Mouse (Mus musculus): ENCODE data around the gene Trank1.

The Trank1 gene

DNA sequence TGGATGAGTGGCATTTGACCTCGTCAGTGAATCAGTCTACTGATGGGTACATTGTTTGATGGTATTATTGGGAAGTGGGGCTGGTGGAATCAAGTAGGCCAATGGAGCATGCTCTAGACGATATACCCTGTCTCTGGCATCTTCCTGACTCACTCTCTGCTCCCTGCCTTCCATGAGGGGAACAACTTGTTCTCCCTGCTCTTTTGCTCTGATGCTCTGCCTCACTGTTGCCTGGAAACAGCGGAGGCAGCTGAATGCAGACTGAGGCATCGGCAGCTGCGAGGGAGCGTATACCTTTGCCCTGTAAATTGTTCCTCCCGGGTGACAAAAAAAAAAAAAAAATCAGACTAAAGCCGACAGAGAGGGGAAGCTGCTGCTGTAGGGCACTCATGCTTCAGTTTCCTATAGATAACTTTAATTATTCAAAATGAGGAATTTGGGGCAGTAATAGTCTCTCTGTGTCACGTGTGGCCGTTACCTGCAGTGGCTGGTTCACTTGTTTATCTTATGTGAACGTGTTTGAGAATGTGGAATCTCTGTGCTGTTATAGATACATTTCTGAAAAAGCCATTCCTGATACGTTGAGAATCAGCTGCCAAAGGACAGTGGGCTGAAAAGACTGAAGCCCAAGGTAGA, 9.2 kb upstream of the Trank1 start:
- no peak for DNase-seq (ENCODE audit: low spot score)

GRCm38 (mm10) chr9:111304036-111304435, 7.5 kb upstream of the Trank1 start:
- DNase-seq (ENCODE audit: low spot score): no peak

DNA sequence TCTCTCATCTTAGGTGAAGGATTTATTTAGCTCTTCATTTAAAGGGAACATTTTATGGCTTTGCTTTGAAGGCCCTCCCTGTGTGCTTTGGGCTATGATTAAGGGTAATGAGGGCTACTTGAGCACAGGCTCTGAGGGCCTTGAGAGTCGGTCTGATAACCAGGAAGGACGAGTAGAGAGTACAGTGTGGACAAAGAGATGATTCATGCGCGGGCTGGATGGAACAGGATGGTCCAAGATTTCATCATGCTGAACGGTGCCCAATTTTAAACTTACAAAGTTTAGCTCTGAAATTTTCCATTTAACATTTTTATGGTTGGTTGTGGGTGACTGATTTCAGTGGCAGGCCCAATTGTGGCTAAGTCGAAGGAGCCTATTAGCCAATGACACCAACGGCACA, 5.4 kb upstream of the Trank1 start:
- DNase-seq (ENCODE audit: low spot score): no peak

DNA sequence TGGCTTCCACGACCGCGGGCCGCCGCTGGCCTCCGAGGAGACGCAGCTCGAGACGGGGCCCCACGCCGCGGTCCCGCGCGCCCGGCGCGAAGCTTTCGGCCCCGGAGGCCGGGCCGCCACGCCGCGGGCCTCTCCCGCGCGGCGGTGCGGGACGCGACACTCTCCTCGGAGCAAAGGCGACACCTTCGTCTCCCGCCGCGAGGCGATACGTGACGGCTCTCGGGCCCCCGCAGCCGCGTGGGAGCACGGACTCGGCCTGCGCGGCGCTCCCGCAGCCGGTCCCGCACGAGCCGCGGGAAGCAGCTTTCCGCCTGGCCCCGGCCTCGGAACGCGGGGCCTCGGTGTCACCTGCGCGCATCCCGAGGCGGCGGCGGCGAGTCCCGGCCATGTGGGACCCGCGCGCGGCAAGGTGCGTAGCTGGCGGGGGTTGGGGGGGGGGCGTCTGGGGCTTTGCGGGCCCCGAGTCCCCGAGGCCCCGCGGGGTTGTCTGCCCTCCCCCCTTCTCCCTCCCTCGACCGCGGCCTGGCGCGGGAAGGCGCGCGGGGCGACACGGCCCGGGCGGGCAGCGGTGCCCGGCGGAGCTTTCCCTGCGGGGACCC, 403 bp downstream of the Trank1 start:
- DNase-seq (ENCODE audit: low spot score): no peak

GRCm38 (mm10) chr9:111312442-111313141, 1.1 kb downstream of the Trank1 start:
- DNase-seq (ENCODE audit: low spot score): peak; percentile 44

DNA sequence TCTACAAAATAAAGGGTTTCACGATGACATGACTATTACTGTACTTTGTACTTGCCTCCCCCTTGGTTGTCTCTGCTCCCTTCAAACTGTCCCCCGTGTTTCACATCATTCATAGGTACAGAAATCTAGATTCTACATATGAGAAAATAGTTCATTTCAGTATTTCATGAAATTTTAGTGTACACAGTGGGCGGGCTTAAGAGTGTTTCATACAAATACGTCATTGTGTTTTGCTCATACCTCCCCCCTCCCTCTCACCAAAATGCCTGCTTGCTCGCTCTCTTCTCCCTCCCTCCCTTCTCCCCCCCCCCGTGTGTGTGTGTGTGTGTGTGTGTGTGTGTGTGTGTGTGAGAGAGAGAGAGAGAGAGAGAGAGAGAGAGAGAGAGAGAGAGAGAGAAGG, 1.8 kb downstream of the Trank1 start:
- no peak for DNase-seq (ENCODE audit: low spot score)

DNA sequence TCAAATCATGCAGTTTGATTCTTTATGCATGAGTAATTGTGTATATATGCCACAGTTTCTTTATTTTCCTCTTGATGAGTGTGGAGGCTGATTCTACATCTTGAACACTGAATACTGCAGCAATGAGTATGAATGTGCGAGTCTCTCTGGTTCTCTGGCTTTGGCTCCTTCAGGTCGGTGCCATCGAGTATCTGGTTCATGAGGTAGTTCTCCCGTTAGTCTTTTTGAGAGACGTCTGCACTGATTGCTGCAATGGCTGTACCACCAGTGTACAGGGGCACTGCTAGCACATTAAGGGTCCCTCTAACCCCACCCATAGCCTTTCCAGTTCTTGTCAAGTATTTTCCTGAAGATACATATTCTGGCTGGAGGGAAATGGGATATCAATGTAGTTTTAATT, 2.3 kb downstream of the Trank1 start:
- DNase-seq (ENCODE audit: low spot score): no peak

DNA sequence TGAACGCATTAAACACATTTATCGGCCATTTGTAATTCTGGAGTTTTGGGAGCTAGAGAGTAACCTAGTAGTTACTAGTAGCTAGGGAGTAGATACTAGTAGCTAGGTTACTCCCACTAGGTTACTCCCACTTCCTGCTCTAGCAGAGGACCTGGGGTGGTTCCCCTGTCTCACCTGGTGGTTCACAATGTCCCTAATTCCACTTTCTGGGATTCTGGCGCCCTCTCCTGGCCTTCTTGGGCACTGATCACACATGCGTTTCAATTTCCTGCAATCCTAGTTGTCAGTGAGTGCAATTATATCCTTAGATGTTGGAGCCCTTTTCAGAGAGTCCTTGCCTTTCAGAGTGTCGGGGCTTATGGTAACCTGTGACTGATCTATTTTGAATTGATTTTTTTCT, 2.7 kb downstream of the Trank1 start:
- peak; percentile 67 for DNase-seq (ENCODE audit: low spot score)

GRCm38 (mm10) chr9:111320912-111321311, 9.4 kb downstream of the Trank1 start:
- no peak for DNase-seq (ENCODE audit: low spot score)

DNA sequence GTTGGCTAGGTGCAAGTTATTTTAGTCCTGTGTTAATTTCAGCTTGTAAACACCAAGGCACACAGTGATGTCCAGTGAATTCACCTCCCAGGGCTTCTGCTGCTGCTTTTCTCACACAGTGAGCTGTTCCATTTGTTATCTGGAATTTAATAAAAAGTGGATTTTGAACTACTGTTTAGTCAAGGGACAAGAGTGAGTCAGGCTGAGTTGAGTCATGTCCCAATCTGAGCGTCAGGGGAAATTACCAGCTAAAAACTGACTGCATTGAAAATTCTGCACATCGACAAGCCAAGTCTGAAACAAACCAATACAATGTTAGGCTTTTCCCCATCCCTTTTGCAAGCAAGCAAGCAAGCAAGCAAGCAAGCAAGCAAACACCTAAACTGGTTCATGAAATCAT, 13.3 kb downstream of the Trank1 start:
- no peak for DNase-seq (ENCODE audit: low spot score)

DNA sequence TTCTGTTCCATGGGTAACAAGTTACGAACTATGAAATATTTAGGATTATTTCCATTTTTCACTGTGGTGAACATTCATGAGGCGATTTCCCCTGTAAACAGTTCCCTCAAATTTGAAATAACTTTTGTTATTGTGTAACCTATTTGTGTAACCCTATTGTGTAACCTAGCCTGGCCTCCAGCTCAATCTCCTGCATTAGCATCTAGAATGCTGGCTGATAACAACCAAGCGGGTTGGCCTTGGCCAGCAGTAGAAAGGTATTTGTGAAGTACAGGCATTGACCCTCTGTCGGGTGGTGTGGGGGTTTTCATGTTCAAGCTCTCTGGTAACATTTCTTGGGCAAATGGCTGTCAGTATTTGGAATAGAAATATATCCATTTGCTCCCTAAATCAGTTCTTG, 18.3 kb downstream of the Trank1 start:
- DNase-seq (ENCODE audit: low spot score): no peak

DNA sequence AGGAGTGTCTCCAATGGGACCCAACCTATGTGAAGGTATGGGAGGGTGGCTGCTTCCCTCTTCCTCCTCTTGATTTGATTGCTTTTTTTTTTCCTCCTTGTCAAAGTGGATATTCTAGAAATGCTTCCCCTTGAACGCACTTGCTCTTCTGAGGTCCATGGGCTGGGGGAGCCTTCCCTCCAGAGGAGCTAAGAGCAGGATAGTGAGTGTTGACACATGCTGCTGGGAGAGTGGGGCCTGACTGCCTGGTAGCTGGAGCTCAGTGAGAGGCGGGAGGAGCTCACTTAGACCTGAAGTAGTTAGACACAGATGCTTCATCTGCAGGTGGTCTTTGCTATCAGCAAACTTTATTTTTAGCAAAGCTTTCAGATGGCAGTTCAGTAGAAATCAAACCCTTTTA, 22.3 kb downstream of the Trank1 start:
- DNase-seq (ENCODE audit: low spot score): no peak

DNA sequence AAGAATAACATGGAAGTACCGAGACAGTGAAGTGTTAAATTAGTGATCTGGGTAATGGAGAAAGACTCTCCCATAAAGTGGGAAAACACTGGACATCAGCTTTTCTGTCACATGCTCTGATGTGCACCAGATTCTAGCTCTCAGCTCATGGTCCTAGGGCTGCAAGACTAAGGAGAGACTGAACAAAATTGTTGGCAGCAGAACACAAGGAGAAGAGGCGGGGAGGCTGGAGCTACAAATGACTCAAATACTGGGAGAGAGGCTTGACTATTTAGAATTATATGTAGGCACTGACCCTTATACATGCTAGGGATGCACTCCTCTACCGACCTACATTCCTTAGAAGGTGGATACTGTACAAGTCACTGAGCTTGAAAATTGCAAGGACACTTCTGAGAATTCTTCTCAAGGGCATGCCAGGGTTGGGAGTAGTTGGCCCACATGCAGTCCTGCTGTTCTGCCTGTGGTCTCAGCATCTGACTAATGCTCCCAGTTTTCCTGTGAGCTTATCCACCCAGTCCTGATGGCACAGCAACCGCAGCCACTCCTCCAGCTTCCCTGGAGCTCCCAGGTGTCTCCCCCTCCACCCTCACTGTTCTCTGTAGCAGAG, 23.1 kb downstream of the Trank1 start:
- DNase-seq (ENCODE audit: low spot score): no peak

- DNase-seq (ENCODE audit: low spot score): no peak
Measured at GRCm38 (mm10) chr9:111351233-111351632, 39.7 kb downstream of the Trank1 start.

GRCm38 (mm10) chr9:111351641-111352040, 40.1 kb downstream of the Trank1 start:
- no peak for DNase-seq (ENCODE audit: low spot score)

DNA sequence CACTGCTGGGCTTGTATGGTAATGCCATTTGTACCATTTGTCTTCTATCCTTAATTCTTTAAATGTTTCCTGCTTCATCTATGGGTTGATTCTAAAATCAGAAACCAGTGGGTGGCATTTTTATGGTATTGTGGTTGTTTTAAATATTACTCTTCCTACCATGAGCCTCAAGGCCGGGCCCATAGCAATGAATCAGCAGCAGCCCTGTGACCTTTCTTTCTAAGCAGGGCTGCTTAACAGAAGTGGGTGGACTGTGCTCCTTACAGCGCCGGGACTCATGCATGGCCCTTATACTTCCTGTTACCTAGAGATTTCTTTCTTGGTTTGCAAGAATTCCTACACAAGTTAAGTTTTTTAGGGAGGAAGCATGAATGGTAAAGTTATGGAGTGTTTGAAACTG, 41.1 kb downstream of the Trank1 start:
- DNase-seq (ENCODE audit: low spot score): no peak

GRCm38 (mm10) chr9:111355041-111355440, 43.5 kb downstream of the Trank1 start:
- peak; percentile 49 for DNase-seq (ENCODE audit: low spot score)

GRCm38 (mm10) chr9:111356386-111356785, 44.8 kb downstream of the Trank1 start:
- peak; percentile 77 for DNase-seq (ENCODE audit: low spot score)

- DNase-seq (ENCODE audit: low spot score): no peak
Measured at GRCm38 (mm10) chr9:111363656-111364055, 52.1 kb downstream of the Trank1 start.

GRCm38 (mm10) chr9:111367713-111368112, 56.2 kb downstream of the Trank1 start:
- no peak for DNase-seq (ENCODE audit: low spot score)

- DNase-seq (ENCODE audit: low spot score): no peak
Measured at GRCm38 (mm10) chr9:111372079-111372478, 60.5 kb downstream of the Trank1 start.

DNA sequence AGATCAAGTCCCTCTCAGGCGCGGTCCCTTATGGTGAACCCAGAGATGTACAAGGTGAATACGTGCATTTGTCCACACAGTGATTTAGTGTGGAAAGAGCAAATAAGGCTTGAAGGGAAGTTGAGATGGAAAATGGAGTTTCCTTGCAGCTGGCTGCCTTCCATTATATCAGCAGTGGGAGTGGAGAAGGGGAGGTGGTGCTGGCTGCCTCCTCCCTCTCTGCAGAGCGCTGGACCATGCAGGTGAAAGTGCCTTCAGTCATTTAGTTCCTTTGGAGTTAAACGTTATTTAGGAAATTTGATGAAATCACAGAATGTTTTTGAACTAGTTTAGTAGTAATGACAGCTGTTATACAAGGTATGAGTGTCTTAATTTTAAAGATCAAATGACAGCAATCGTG, 66.3 kb downstream of the Trank1 start:
- no peak for DNase-seq (ENCODE audit: low spot score)

All from embryo, embryonic 10 days (tissue).